Mouse (Mus musculus): ENCODE data around the gene Hnrnpu.

- TF ChIP-seq GATA1 (IDR thresholded peaks at IDR 0.05; ENCODE audit: low read length) (no peak; the same call in 1 of the 2 replicates), TAL1 (IDR thresholded peaks at IDR 0.05; ENCODE audit: low read length) (no peak)
These were observed 20.2 kb downstream of the Hnrnpu start for GRCm38 (mm10) chr1:178317275-178318001.
